Comparison of ENCODE assay signal across 8 mouse cellular contexts in the genomic region with DNA sequence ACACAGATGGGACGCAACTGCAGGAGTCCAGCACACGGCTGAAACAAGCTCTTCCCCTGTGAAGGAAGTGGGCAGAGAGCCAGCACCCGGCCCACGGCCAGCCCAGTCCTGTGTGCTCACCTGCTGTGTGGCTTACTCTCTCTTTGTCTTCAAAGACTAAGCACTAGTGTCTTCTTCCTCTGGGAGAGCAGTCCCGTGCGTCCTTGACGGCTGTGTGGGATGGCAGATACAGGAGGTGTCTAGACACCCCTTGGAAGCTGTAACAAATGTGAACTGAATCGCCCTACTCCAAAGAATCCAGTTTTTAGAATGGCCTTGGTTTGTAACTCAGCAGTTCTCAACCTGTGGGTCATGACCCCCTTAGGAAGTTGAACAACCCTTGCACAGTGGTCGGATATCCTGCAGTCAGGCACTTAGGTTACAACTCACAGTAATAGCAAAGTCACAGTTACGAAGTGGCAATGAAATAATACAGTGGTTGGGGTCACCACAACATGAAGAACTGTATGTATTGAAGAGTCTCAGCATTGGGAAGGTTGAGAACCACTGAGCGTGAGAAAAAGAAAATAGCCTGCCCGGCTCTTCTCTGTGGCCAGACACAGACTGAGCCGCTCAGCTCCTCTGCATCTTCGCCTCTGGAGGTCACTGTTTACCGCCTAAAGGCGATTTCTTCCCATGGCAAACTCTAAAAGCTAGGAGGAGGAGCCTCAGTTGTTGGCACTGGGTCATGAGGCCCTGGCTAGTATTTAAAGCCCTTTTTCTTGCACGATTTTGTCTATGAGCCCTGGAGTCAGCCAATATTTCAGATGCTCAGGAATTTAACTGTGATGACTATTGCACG. TPM values are rescaled to one million over a fixed set of nuclear protein-coding genes. Genes with fewer than 3 reads are reported as not detected.
A peak's percentile ranks its signal among the peaks of the same experiment; 100 is the strongest.
DNase-seq lines count a peak whose midpoint lies in the region; ATAC-seq and TF ChIP-seq lines count a peak whose summit lies in the region.

No protein-coding gene starts in this region.

- TF ChIP-seq POLR2A in liver, adult 2 months (IDR thresholded peaks at IDR 0.05; ENCODE audit: extremely low read depth, insufficient read depth, low read length), result no peak
- no peak for TF ChIP-seq POLR2A in myocyte (IDR thresholded peaks at IDR 0.05; ENCODE audit: insufficient read length, low read depth)

- no peak overlapping the region for H3K4me2 ChIP-seq in heart, embryonic 12.5 days
- H3K4me2 ChIP-seq in kidney, embryonic 16.5 days (replicated peaks; ENCODE audit: low read depth, low read length), result no peak overlapping the region
- H3K4me2 ChIP-seq in myocyte (ENCODE audit: low read depth), result peak overlapping the region; percentile 64
- no peak overlapping the region for H3K4me2 ChIP-seq in stomach, embryonic 14.5 days (replicated peaks; ENCODE audit: low read depth, low read length)

- DNase-seq in CD4-positive, CD25-positive, alpha-beta regulatory T cell, adult 2 months (ENCODE audit: low read depth, low spot score), result peak; percentile 80
- peak; percentile 96 for DNase-seq in brain, adult 2 months (ENCODE audit: low read depth, low spot score)
- peak; percentile 84 for DNase-seq in liver, adult 2 months (ENCODE audit: extremely low read depth, low read depth, low spot score)

- peaks cover 12% of the 10 kb centered on the region for H3K4me1 ChIP-seq in heart, embryonic 12.5 days (replicated peaks)
- no peaks in the 10 kb centered on the region for H3K4me1 ChIP-seq in kidney, embryonic 16.5 days (ENCODE audit: insufficient read depth, low read length)
- H3K4me1 ChIP-seq in liver, adult 2 months (ENCODE audit: control insufficient read depth, insufficient read depth, low read length), result peaks cover 26% of the 10 kb centered on the region
- H3K4me1 ChIP-seq in stomach, embryonic 14.5 days (ENCODE audit: control insufficient read depth, insufficient read depth, low read length), result peaks cover 5% of the 10 kb centered on the region; the same call in 1 of the 2 replicates

- peak; percentile 89 for TF ChIP-seq CTCF in liver, adult 2 months (IDR thresholded peaks at IDR 0.05; ENCODE audit: low read depth, low read length)

- no peaks in the 10 kb centered on the region for H3K9me3 ChIP-seq in heart, embryonic 12.5 days (replicated peaks)
- no peaks in the 10 kb centered on the region for H3K9me3 ChIP-seq in kidney, embryonic 16.5 days (ENCODE audit: low read length)
- H3K9me3 ChIP-seq in stomach, embryonic 14.5 days (ENCODE audit: control insufficient read depth, low read depth, low read length), result no peaks in the 10 kb centered on the region

- H3K27me3 ChIP-seq in heart, embryonic 12.5 days (replicated peaks), result no peaks in the 10 kb centered on the region
- no peaks in the 10 kb centered on the region for H3K27me3 ChIP-seq in kidney, embryonic 16.5 days (ENCODE audit: insufficient read depth, low read length)
- H3K27me3 ChIP-seq in liver, adult 2 months (ENCODE audit: control insufficient read depth, insufficient read depth, low read length), result no peaks in the 10 kb centered on the region
- H3K27me3 ChIP-seq in myocyte (ENCODE audit: control insufficient read depth, insufficient read depth, insufficient read length), result no peaks in the 10 kb centered on the region
- no peaks in the 10 kb centered on the region for H3K27me3 ChIP-seq in stomach, embryonic 14.5 days (ENCODE audit: control insufficient read depth, insufficient read depth, low read length)

- H3K36me3 ChIP-seq in heart, embryonic 12.5 days, result no peaks in the 10 kb centered on the region
- no peaks in the 10 kb centered on the region for H3K36me3 ChIP-seq in kidney, embryonic 16.5 days (ENCODE audit: insufficient read depth, low read length)
- no peaks in the 10 kb centered on the region for H3K36me3 ChIP-seq in liver, adult 2 months (ENCODE audit: control insufficient read depth, insufficient read depth, low read length)
- no peaks in the 10 kb centered on the region for H3K36me3 ChIP-seq in myocyte (ENCODE audit: control insufficient read depth, insufficient read depth)
- H3K36me3 ChIP-seq in stomach, embryonic 14.5 days (ENCODE audit: control insufficient read depth, insufficient read depth, low read length), result no peaks in the 10 kb centered on the region

- H3K27ac ChIP-seq in heart, embryonic 12.5 days (ENCODE audit: poor library complexity, severe bottlenecking), result no peak overlapping the region
- no peak overlapping the region for H3K27ac ChIP-seq in kidney, embryonic 16.5 days (ENCODE audit: low read length)
- peak overlapping the region; percentile 80 for H3K27ac ChIP-seq in liver, adult 2 months (replicated peaks; ENCODE audit: insufficient read depth, low read depth, low read length)
- H3K27ac ChIP-seq in stomach, embryonic 14.5 days (ENCODE audit: low read length), result no peak overlapping the region

- H3K4me3 ChIP-seq in heart, embryonic 12.5 days, result no peak overlapping the region
- no peak overlapping the region for H3K4me3 ChIP-seq in kidney, embryonic 16.5 days (ENCODE audit: low read length)
- H3K4me3 ChIP-seq in liver, adult 2 months (ENCODE audit: insufficient read depth, low read depth, low read length), result no peak overlapping the region
- no peak overlapping the region for H3K4me3 ChIP-seq in myocyte
- no peak overlapping the region for H3K4me3 ChIP-seq in stomach, embryonic 14.5 days (ENCODE audit: low read depth, low read length)

- peak; percentile 95 for ATAC-seq in erythroblast, adult 5-6 weeks (replicated peaks; ENCODE audit: low FRiP score, poor library complexity, severe bottlenecking)
- ATAC-seq in heart, embryonic 12.5 days (ENCODE audit: insufficient number of reproducible peaks, low FRiP score), result peak; percentile 60
- ATAC-seq in kidney, embryonic 16.5 days (ENCODE audit: low FRiP score, low TSS enrichment), result peak; percentile 90
- peak; percentile 90 for ATAC-seq in stomach, embryonic 14.5 days (ENCODE audit: insufficient number of reproducible peaks, insufficient read depth, low FRiP score, low read depth)

- no peak overlapping the region for H3K9ac ChIP-seq in heart, embryonic 12.5 days
- no peak overlapping the region for H3K9ac ChIP-seq in kidney, embryonic 16.5 days (replicated peaks; ENCODE audit: low read length)
- peak overlapping the region; percentile 20; the same call in 1 of the 2 replicates for H3K9ac ChIP-seq in liver, adult 2 months (ENCODE audit: low read depth, low read length)
- no peak overlapping the region for H3K9ac ChIP-seq in stomach, embryonic 14.5 days (replicated peaks; ENCODE audit: low read depth, low read length)

- WGBS in heart, embryonic 12.5 days, result 38% methylated on average over 18 of the region's 18 CpGs
- 35% methylated on average over 18 of the region's 18 CpGs for WGBS in kidney, embryonic 16.5 days
- WGBS in liver, adult 2 months, result 16% methylated on average over 18 of the region's 18 CpGs
- 29% methylated on average over 18 of the region's 18 CpGs for WGBS in stomach, embryonic 14.5 days

- no peaks in the 10 kb centered on the region for H3K79me2 ChIP-seq in liver, adult 2 months (ENCODE audit: control insufficient read depth, insufficient read depth, low read length)
- H3K79me2 ChIP-seq in myocyte (ENCODE audit: control insufficient read depth, insufficient read depth), result no peaks in the 10 kb centered on the region

- no peak overlapping the region for H3ac ChIP-seq in myocyte (ENCODE audit: control insufficient read depth, insufficient read length)

RNA-seq across cellular contexts. Expression of a gene that starts 6.4 kb away (rescaled TPM):
- 57.8 and 76.5 TPM in 2 replicates for total RNA-seq in erythroblast, adult 5-6 weeks (2015; ENCODE audit: low replicate concordance)
- 60.4 and 63.3 TPM in 2 replicates for total RNA-seq in erythroblast, adult 5-6 weeks (2017; ENCODE audit: low replicate concordance)
- polyA plus RNA-seq in heart, embryonic 12.5 days (2016; fragmentation: Nextera tagmentation; extraction: Ambion mirVana), result 402 and 417 TPM in 2 replicates
- polyA plus RNA-seq in kidney, embryonic 16.5 days (2015; fragmentation: Nextera tagmentation; extraction: Ambion mirVana), result 261 and 285 TPM in 2 replicates
- total RNA-seq in liver, adult 2 months (2014; rRNA removed), result 189 and 197 TPM in 2 replicates
- polyA plus RNA-seq in liver, adult 2 months (2012; rRNA removed), result 239 and 251 TPM in 2 replicates
- polyA plus RNA-seq in myocyte (2012; fragmentation: generic; extraction: Trizol), result 405 TPM
- polyA plus RNA-seq in stomach, embryonic 14.5 days (2014; fragmentation: Nextera tagmentation; extraction: Ambion mirVana), result 195 and 205 TPM in 2 replicates

RNA-seq across cellular contexts. Expression of a gene that starts 15.8 kb away (rescaled TPM):
- total RNA-seq in erythroblast, adult 5-6 weeks (2015; ENCODE audit: low replicate concordance), result 0.38 TPM in 1 of 2 replicates, not detected in the other
- not detected in 2 replicates for total RNA-seq in erythroblast, adult 5-6 weeks (2017; ENCODE audit: low replicate concordance)
- 74.6 and 84.9 TPM in 2 replicates for polyA plus RNA-seq in heart, embryonic 12.5 days (2016; fragmentation: Nextera tagmentation; extraction: Ambion mirVana)
- 5.3 and 6.1 TPM in 2 replicates for polyA plus RNA-seq in kidney, embryonic 16.5 days (2015; fragmentation: Nextera tagmentation; extraction: Ambion mirVana)
- 0.74 and 0.87 TPM in 2 replicates for total RNA-seq in liver, adult 2 months (2014; rRNA removed)
- polyA plus RNA-seq in liver, adult 2 months (2012; rRNA removed), result 2.3 and 4.9 TPM in 2 replicates
- polyA plus RNA-seq in myocyte (2012; fragmentation: generic; extraction: Trizol), result 2.5 TPM
- polyA plus RNA-seq in stomach, embryonic 14.5 days (2014; fragmentation: Nextera tagmentation; extraction: Ambion mirVana), result 4.5 TPM in 2 replicates

RNA-seq across cellular contexts. Expression of a gene that starts 18.5 kb away (rescaled TPM):
- total RNA-seq in erythroblast, adult 5-6 weeks (2015; ENCODE audit: low replicate concordance), result 0.58 TPM in 1 of 2 replicates, not detected in the other
- total RNA-seq in erythroblast, adult 5-6 weeks (2017; ENCODE audit: low replicate concordance), result 0.42 TPM in 1 of 2 replicates, not detected in the other
- polyA plus RNA-seq in heart, embryonic 12.5 days (2016; fragmentation: Nextera tagmentation; extraction: Ambion mirVana), result 4.2 and 4.6 TPM in 2 replicates
- polyA plus RNA-seq in kidney, embryonic 16.5 days (2015; fragmentation: Nextera tagmentation; extraction: Ambion mirVana), result 3.9 and 5.2 TPM in 2 replicates
- 0.54 and 0.92 TPM in 2 replicates for total RNA-seq in liver, adult 2 months (2014; rRNA removed)
- 0.72 and 1.1 TPM in 2 replicates for polyA plus RNA-seq in liver, adult 2 months (2012; rRNA removed)
- 0.50 TPM for polyA plus RNA-seq in myocyte (2012; fragmentation: generic; extraction: Trizol)
- 3.3 TPM in 2 replicates for polyA plus RNA-seq in stomach, embryonic 14.5 days (2014; fragmentation: Nextera tagmentation; extraction: Ambion mirVana)

RNA-seq across cellular contexts. Expression of a gene that starts 18.6 kb away (rescaled TPM):
- total RNA-seq in erythroblast, adult 5-6 weeks (2015; ENCODE audit: low replicate concordance), result 2.7 TPM in 1 of 2 replicates, not detected in the other
- 2.4 and 2.5 TPM in 2 replicates for total RNA-seq in erythroblast, adult 5-6 weeks (2017; ENCODE audit: low replicate concordance)
- polyA plus RNA-seq in heart, embryonic 12.5 days (2016; fragmentation: Nextera tagmentation; extraction: Ambion mirVana), result 41.0 and 44.7 TPM in 2 replicates
- polyA plus RNA-seq in kidney, embryonic 16.5 days (2015; fragmentation: Nextera tagmentation; extraction: Ambion mirVana), result 36.2 and 39.8 TPM in 2 replicates
- 30.1 and 36.0 TPM in 2 replicates for total RNA-seq in liver, adult 2 months (2014; rRNA removed)
- polyA plus RNA-seq in liver, adult 2 months (2012; rRNA removed), result 13.4 and 18.5 TPM in 2 replicates
- polyA plus RNA-seq in myocyte (2012; fragmentation: generic; extraction: Trizol), result 36.9 TPM
- polyA plus RNA-seq in stomach, embryonic 14.5 days (2014; fragmentation: Nextera tagmentation; extraction: Ambion mirVana), result 30.9 and 42.2 TPM in 2 replicates

RNA-seq across cellular contexts. Expression of a gene that starts 18.8 kb away (rescaled TPM):
- total RNA-seq in erythroblast, adult 5-6 weeks (2015; ENCODE audit: low replicate concordance), result 79.2 and 134 TPM in 2 replicates
- 15.5 and 40.6 TPM in 2 replicates for total RNA-seq in erythroblast, adult 5-6 weeks (2017; ENCODE audit: low replicate concordance)
- 346 and 369 TPM in 2 replicates for polyA plus RNA-seq in heart, embryonic 12.5 days (2016; fragmentation: Nextera tagmentation; extraction: Ambion mirVana)
- polyA plus RNA-seq in kidney, embryonic 16.5 days (2015; fragmentation: Nextera tagmentation; extraction: Ambion mirVana), result 526 and 535 TPM in 2 replicates
- 456 and 810 TPM in 2 replicates for total RNA-seq in liver, adult 2 months (2014; rRNA removed)
- 965 and 1,374 TPM in 2 replicates for polyA plus RNA-seq in liver, adult 2 months (2012; rRNA removed)
- 768 TPM for polyA plus RNA-seq in myocyte (2012; fragmentation: generic; extraction: Trizol)
- polyA plus RNA-seq in stomach, embryonic 14.5 days (2014; fragmentation: Nextera tagmentation; extraction: Ambion mirVana), result 635 and 672 TPM in 2 replicates

Comparison
In these comparisons a context has a peak if more than half of its experiments do, and no peak if none do; other contexts are left out.
1. RNA of a gene that starts 15.8 kb away (polyA plus RNA-seq): 74.6 to 84.9 TPM in heart, embryonic 12.5 days; 5.3 to 6.1 TPM in kidney, embryonic 16.5 days, 2.3 to 4.9 TPM in liver, adult 2 months, 4.5 TPM in stomach, embryonic 14.5 days and 2.5 TPM in myocyte (single experiment); every median in the first group is over 10 times any median in the second.
2. Peak in every context shown above with its lines, with median percentiles within 50 percentile points of each other: DNase-seq and ATAC-seq.